Mouse (Mus musculus) gastrocnemius, adult 2 months (tissue): ENCODE measurements at regions not wholly inside any gene's neighbourhood (a gene's known extent, or its start where the extent isn't known, plus 50 kb on each side); places are given as distances from the start of the nearest gene placed in this dataset.

ENCODE experiments used
- DNase-seq: peaks from one replicate; pipeline ENCODE4 v3.0.0; 2022
- H3K27ac ChIP-seq: fragments of 200-600 bp; 2 replicates; pipeline ENCODE4 v1.8.1; 2022; ENCODE audit warnings: mild to moderate bottlenecking
- H3K4me3 ChIP-seq: fragments of 200-600 bp; 2 replicates; pipeline ENCODE4 v1.8.1; 2022; ENCODE audit warnings: mild to moderate bottlenecking, moderate library complexity
- CTCF ChIP-seq: fragments of 200-600 bp; IDR thresholded peaks from 2 replicates; pipeline ENCODE4 v1.8.1; 2022; ENCODE audit warnings: antibody characterized with exemption, mild to moderate bottlenecking, moderate library complexity
- intact Hi-C: fragments of 180-260 bp; cut with DNase I; formaldehyde crosslinking; loops from one replicate; pipeline ENCODE4 v1.15.1; 2025

- no peak for TF ChIP-seq CTCF
- no peak for DNase-seq
- intact Hi-C loops = no loop called here
These were observed 52.8 kb upstream of the G2e3 start for GRCm38 (mm10) chr12:51294971-51295477.

DNA sequence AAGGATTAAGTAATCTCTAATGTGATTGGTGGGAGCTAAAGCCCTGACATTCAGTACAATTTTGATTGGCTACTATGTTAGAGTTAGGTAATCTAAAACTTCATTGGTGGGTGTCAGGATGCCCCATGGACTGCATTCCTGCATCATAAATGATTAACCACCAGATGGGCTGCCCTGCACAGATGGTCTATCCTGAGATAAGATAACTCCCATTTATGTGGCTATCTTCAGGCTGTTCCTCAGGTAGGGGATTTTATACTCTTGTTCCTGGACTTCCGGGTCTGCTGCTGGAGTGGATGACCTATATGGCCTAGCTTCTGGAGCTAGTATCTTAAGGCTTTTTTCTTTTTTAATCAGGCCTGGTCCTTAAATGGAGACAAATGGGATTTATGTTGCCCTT lies 69.5 kb upstream of the G2e3 start:
- no peak overlapping the region for H3K4me3 ChIP-seq
- no peak overlapping the region for H3K27ac ChIP-seq
- no peak for TF ChIP-seq CTCF
- intact Hi-C loops = no loop called here
- DNase-seq = no peak

More at GRCm38 (mm10) chr12:51294971-51295477, 52.8 kb upstream of the G2e3 start:
- Histone ChIP-seq H3K27ac (no peak overlapping the region), H3K4me3 (no peak overlapping the region)

GRCm38 (mm10) chr12:51275818-51276538 lies 71.9 kb upstream of the G2e3 start:
- intact Hi-C loops = no loop called here
- peak; percentile 79 for TF ChIP-seq CTCF
- H3K27ac ChIP-seq = no peak overlapping the region
- H3K4me3 ChIP-seq = no peak overlapping the region
- DNase-seq = no peak

DNA sequence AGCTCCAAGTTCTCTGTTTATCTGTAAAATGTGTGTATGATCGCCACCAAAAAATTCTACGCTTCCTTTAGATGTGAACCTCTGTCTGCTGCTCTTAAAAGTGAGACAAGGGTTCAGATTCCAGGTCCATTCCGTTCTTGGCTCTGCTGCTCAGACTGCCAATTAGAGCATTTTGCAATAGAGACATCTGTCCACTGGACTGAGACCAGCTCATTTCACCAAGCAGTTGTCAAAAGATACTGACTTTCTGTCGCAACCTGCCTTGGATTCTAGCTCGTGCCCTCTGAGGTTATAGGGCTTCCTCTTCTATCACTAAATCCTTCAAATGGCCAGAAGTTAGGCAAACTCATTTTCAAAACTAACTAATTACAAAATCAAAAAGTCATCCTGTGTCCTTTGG lies 74.4 kb upstream of the G2e3 start:
- no peak overlapping the region for H3K4me3 ChIP-seq
- DNase-seq = peak; percentile 15
- TF ChIP-seq CTCF = no peak
- no peak overlapping the region for H3K27ac ChIP-seq
- intact Hi-C loops = loop anchor here (5.0 kb wide), 1 partner anchor 76 kb away; no protein-coding TSS in a partner anchor

GRCm38 (mm10) chr12:51242839-51243238 lies 105.0 kb upstream of the G2e3 start:
- no peak for TF ChIP-seq CTCF
- DNase-seq = no peak
- no peak overlapping the region for H3K4me3 ChIP-seq
- no peak overlapping the region for H3K27ac ChIP-seq
- intact Hi-C loops = no loop called here

GRCm38 (mm10) chr12:51241131-51241781 lies 106.6 kb upstream of the G2e3 start:
- no peak overlapping the region for H3K4me3 ChIP-seq
- H3K27ac ChIP-seq = no peak overlapping the region
- no peak for DNase-seq
- TF ChIP-seq CTCF = no peak
- intact Hi-C loops = no loop called here

DNA sequence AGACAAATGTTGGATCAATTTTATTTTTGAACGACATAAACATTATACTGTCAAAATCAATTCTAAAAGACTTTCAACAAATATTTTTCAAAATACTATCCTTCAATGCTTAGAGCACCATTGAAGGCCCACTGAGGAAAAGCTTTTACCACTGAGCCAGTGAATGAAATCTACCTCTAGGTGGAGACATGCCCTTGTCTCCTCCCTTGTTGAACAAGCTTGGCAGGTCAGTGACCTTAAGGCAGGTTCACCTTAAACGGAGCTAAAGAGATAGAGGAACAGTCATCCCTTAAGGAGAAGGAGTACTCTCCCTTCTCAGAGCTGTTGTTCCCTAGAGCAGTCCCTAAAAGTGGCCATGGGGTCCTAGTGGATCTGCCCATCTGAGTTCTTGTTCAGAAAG lies 136.2 kb upstream of the G2e3 start:
- peak; percentile 27 for TF ChIP-seq CTCF
- Histone ChIP-seq H3K27ac (no peak overlapping the region), H3K4me3 (no peak overlapping the region)
- intact Hi-C loops = no loop called here
- DNase-seq = no peak

DNA sequence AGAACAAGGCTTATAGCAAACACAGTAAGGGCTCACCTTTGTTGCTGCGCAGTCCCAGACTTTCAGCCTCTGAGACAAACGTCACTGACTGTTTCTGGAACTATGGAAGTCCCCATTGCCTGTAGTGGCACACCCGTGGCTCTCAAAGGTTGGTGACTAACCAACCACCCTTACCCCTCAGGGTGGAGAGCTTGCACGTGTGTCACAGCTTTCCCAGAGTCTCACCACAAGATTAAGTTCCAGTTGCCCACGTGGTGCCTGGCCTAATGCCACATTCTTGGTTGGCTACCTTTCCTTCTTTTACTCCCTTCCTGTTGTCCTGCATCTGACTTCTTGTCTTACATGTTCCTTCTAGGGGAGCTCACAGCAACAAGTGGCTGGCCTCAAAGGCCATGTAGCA lies 151.6 kb upstream of the G2e3 start:
- H3K27ac ChIP-seq = peak overlapping the region; percentile 88
- intact Hi-C loops = loop anchor here (5.0 kb wide), 1 partner anchor 76 kb away; no protein-coding TSS in a partner anchor
- DNase-seq = peak; percentile 32
- TF ChIP-seq CTCF = no peak
- H3K4me3 ChIP-seq = no peak overlapping the region

DNA sequence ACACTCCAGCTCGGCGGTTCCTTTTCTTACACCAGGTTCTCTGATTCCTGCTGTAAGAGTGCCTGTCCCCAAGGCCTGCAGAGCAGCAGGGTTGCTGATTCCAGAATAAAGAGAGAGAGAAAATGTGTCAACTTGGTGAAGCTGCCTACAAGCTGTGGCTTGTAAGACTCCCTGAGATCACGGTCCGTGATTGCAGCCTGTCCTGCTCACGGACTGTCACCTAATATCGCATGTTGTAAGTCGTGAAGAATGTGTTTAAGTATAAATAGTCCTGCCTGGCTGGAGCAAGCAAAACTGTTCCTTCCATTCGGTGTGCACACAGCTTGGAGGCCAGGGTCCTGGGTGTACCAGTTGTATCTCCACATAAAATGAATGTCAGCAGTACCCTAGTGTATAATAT lies 152.7 kb upstream of the G2e3 start:
- peak; percentile 51 for DNase-seq
- Histone ChIP-seq H3K4me3 (peak overlapping the region; percentile 34; the same call in 1 of the 2 replicates), H3K27ac (peak overlapping the region; percentile 88)
- intact Hi-C loops = loop anchor here (5.0 kb wide), 1 partner anchor 77 kb away; no protein-coding TSS in a partner anchor
- TF ChIP-seq CTCF = no peak

GRCm38 (mm10) chr12:51190754-51191153 lies 157.1 kb upstream of the G2e3 start:
- Histone ChIP-seq H3K4me3 (no peak overlapping the region), H3K27ac (no peak overlapping the region)
- TF ChIP-seq CTCF = no peak
- intact Hi-C loops = no loop called here
- no peak for DNase-seq

DNA sequence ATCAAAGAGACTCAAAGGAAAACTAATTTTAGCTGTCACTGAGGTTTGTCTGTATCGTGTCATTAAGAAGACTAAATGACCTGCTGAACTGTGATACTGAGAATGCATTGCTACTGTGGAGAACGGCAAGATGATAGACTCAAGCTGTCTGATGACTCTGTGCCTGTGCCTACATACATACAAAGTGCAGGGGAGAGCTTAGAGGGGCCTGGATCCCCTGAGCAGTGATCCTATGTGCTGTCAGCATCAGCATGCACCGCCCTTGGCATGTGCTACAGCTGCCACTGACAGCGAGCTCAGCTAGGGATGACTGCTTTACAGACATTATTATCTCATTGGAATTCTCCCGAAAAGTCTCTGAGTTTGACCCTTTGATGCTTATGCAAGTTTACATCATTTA lies 157.7 kb upstream of the G2e3 start:
- Histone ChIP-seq H3K27ac (no peak overlapping the region), H3K4me3 (no peak overlapping the region)
- no peak for DNase-seq
- TF ChIP-seq CTCF = no peak
- intact Hi-C loops = no loop called here

- intact Hi-C loops = loop anchor here (10.0 kb wide), 2 partner anchors 183 to 243 kb away; no protein-coding TSS in a partner anchor
- peak; percentile 64 for TF ChIP-seq CTCF
- no peak overlapping the region for H3K4me3 ChIP-seq
- H3K27ac ChIP-seq = no peak overlapping the region
- no peak for DNase-seq
These were observed 159.6 kb upstream of the G2e3 start for GRCm38 (mm10) chr12:51188229-51188628.

- H3K27ac ChIP-seq = no peak overlapping the region
- H3K4me3 ChIP-seq = no peak overlapping the region
- no peak for TF ChIP-seq CTCF
- no peak for DNase-seq
- intact Hi-C loops = loop anchor here (10.0 kb wide), 2 partner anchors 183 to 243 kb away; no protein-coding TSS in a partner anchor
These were observed 160.1 kb upstream of the G2e3 start for GRCm38 (mm10) chr12:51187726-51188125.
